Mouse (Mus musculus): Measurements from ENCODE around the gene Mbtd1.

Mbtd1 gene

GRCm38 (mm10) chr11:93948887-93949567, 63.4 kb downstream of the Mbtd1 start:
- no peak for DNase-seq (ENCODE audit: low read depth, low spot score)

- no peak for DNase-seq (ENCODE audit: low read depth, low spot score)
Measured at GRCm38 (mm10) chr11:93950045-93950444, 64.4 kb downstream of the Mbtd1 start.

- no peak for DNase-seq (ENCODE audit: low read depth, low spot score)
Measured at GRCm38 (mm10) chr11:93952376-93952775, 66.7 kb downstream of the Mbtd1 start.

- DNase-seq (ENCODE audit: low read depth, low spot score): no peak
Measured at GRCm38 (mm10) chr11:93954738-93955255, 69.1 kb downstream of the Mbtd1 start.

GRCm38 (mm10) chr11:93955256-93956150, 69.9 kb downstream of the Mbtd1 start:
- DNase-seq (ENCODE audit: low read depth, low spot score): peak; percentile 72

- no peak for DNase-seq (ENCODE audit: low read depth, low spot score)
Measured at GRCm38 (mm10) chr11:93956159-93956558, 70.5 kb downstream of the Mbtd1 start, which contains the start of gene Nme2. Gene Nme2, minus strand, starts transcription at chr11:93956259.

GRCm38 (mm10) chr11:93957031-93957555, 71.4 kb downstream of the Mbtd1 start:
- no peak for DNase-seq (ENCODE audit: low read depth, low spot score)

- DNase-seq (ENCODE audit: low read depth, low spot score): no peak
Measured at GRCm38 (mm10) chr11:93957746-93958145, 72.1 kb downstream of the Mbtd1 start.

DNA sequence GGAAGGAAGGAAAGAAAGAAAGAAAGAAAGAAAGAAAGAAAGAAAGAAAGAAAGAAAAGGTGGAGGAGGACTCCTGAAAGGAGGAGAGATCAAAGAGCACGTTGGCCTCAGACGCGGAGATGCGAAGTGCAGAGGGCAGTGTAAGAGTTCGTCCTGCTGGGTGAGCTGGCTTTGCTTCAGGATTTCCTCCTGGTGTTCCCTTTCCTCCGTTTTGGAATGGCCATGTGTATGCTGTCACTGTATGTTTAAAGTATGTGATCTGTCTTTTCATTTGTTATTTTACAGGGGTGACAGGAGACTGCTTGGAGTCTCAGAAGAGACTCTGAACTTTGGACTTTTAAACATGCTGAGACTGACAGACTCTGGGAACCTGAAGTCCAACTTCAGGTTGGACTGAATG, 75.8 kb downstream of the Mbtd1 start:
- DNase-seq (ENCODE audit: low read depth, low spot score): no peak

DNA sequence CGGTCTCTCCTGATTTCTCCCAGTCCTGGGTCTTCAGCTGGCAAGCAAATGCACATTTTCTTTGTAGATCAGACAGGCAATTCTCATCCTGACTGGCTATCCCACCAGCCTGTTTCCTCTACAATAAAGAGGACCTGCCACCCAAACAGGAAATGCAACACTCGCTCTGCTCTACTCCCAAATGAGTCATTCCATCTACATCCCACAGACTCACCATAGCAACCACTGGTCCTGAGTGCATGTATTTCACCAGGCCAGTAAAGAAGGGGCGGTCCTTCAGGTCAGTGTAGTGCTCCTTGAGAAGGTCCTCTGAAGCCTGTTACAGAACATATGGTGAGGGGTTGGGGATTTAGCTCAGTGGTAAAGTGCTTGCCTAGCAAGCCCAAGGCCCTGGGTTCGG, 77.4 kb downstream of the Mbtd1 start:
- DNase-seq (ENCODE audit: low read depth, low spot score): no peak

DNA sequence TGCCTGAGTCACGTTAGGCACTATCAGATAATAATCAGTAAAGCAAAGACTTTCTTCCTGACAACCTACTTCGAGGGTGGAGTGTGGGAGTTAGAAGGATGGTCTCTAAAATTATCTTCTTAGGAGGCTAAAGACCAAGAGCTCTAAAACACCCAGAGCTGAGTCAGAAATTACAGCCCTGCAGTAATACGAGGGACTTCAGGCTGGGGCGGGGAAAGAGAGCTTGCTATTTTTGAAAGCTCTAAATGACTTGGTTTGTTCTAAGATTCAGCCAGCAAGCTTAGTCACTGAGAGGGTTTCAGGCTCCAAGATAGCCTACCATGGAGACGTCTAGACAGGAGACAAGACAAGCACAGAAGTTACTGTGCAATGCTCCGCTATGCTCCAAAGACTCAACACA, 79.7 kb downstream of the Mbtd1 start:
- no peak for DNase-seq (ENCODE audit: low read depth, low spot score)

DNA sequence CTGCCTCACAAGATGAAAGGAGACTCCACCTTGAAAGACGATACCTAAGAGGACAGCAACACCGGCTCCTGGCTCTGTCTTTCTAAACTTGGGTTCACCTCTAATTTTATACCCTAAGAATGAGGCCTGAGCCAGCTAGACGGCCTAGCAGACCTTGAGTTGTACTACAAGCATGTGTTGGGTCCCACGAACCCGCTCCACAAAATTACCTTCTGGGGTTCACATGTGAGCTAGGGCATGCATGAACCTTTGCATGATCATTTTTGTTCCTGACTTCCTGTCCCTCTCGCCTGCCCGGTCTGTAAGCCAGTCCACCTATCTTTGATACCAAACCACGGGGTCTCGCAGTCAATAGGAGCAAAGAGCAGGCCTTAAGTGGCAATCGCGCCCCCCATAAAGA, 81.7 kb downstream of the Mbtd1 start:
- DNase-seq (ENCODE audit: low read depth, low spot score): no peak

GRCm38 (mm10) chr11:93968005-93968847, 82.6 kb downstream of the Mbtd1 start, which contains the start of the genes Gm20390 and Nme1:
Gene Gm20390, minus strand, starts transcription at chr11:93968293.
Gene Nme1, minus strand, starts transcription at chr11:93968521.
- peak; percentile 98 for DNase-seq (ENCODE audit: low read depth, low spot score)

- no peak for DNase-seq (ENCODE audit: low read depth, low spot score)
Measured at GRCm38 (mm10) chr11:93968848-93969128, 83.1 kb downstream of the Mbtd1 start.

GRCm38 (mm10) chr11:93969171-93969570, 83.5 kb downstream of the Mbtd1 start:
- no peak for DNase-seq (ENCODE audit: low read depth, low spot score)

- DNase-seq (ENCODE audit: low read depth, low spot score): no peak
Measured at GRCm38 (mm10) chr11:93969799-93970198, 84.1 kb downstream of the Mbtd1 start.

DNA sequence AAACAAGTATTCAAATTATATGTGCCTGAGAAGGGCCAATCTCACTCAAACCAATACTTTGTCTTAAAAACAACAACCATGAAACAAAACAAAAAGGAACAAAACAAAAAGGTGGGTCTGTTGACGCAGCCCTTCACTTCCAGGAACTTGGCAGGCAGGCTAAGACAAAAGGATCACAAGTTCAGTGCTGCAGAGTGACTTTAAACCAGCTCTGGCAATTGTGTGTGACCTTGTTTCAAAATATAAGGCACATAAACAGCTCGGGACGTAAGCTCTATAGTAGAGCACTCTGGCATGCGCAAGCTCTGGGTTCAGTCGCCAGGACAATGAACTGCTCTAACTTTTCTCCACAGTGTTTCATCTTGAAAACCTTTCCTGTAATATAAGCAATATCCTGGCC, 87.3 kb downstream of the Mbtd1 start:
- no peak for DNase-seq (ENCODE audit: low read depth, low spot score)

GRCm38 (mm10) chr11:93979502-93980049, 93.9 kb downstream of the Mbtd1 start:
- no peak for DNase-seq (ENCODE audit: low read depth, low spot score)

DNA sequence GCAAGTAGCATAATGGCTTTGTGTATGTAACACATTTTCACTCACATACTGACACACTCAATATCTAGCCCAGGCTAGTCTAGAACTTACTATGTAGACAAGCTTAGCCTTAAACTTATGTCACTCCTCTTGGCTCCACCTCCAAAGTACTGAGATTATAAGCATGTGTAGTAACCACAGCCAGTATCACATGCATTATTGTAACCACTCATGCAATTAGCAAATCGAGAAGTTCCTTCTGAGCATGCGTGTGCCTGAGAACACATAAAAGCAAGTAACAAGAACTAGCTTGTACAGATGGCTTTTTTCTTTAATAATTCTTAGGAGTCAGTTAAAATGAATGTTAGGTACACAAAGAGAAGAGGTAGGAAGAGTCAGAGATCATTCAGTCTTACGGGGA, 99.0 kb downstream of the Mbtd1 start:
- no peak for DNase-seq (ENCODE audit: low read depth, low spot score)

GRCm38 (mm10) chr11:93985265-93985664, 99.6 kb downstream of the Mbtd1 start:
- no peak for DNase-seq (ENCODE audit: low read depth, low spot score)

DNA sequence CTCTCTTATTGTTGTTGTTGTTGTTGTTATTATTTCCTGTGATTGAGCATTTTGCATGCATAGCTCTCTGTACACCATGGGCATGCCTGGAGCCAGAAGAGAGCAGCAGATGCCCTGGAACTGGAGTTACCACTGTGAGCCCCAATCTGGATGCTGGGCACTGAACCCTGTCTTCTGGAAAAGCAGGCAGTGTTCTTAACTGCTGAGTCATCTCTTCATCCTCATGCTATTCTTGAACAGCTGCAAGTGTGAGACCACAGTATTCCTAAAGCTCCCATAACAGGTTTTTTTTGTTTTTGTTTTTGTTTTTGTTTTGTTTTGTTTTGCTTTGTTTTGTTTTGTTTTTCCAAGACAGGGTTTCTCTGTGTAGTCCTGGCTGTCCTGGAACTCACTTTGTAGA, 100.6 kb downstream of the Mbtd1 start:
- no peak for DNase-seq (ENCODE audit: low read depth, low spot score)
